Mouse (Mus musculus) heart, postnatal 25 days (tissue): Measurements from ENCODE around the gene Hoxd8. TPM values are rescaled to one million over a fixed set of nuclear protein-coding genes. Genes with fewer than 3 reads are reported as not detected.

Experiments
- microRNA-seq: library from miRNA; unstranded; fragments of <30 nt; microRNA quantifications from one replicate; pipeline ENCODE4 v1.2.0, GENCODE M21; 2022
- total RNA-seq, 2 experiments: library from RNA; stranded (reverse); gene quantifications; 2 replicates each; pipeline ENCODE4 v1.2.3; 2021

Gene Hoxd8
- total RNA-seq, 2 experiments from 2014 or later = 1.0 to 1.2 TPM

Small RNA genes within 50 kb of the gene (microRNA-seq; reads per million reads assigned to microRNA genes)
- not detected for gene Gm44463
- gene Mir10b = 808 reads per million, percentile 77 among the genes with 10 or more reads in this experiment

Other genes starting within 250 kb of the Hoxd8 start
- 10 to 100 TPM; 17.9 to 20.9 TPM for gene Lnpk, start 125.2 kb upstream of the Hoxd8 start, total RNA-seq
- not detected for gene Evx2, start 45.1 kb upstream of the Hoxd8 start, total RNA-seq
- not detected for gene Hoxd13, start 36.3 kb upstream of the Hoxd8 start, total RNA-seq
- not detected for gene Hoxd12, start 29.6 kb upstream of the Hoxd8 start, total RNA-seq
- gene Hoxd11, start 25.1 kb upstream of the Hoxd8 start, total RNA-seq = not detected
- gene Hoxd10, start 12.7 kb upstream of the Hoxd8 start, total RNA-seq = not detected
- gene Hoxd9, start 6.9 kb upstream of the Hoxd8 start, total RNA-seq = under 1 TPM; 0.39 to 0.52 TPM
- not detected for gene Hoxd3, start 7.3 kb downstream of the Hoxd8 start, total RNA-seq
- under 1 TPM; 0.42 to 0.56 TPM for gene Hoxd4, start 7.3 kb downstream of the Hoxd8 start, total RNA-seq
- not detected for gene Gm28230, start 22.1 kb downstream of the Hoxd8 start, total RNA-seq
- gene Hoxd1, start 58.4 kb downstream of the Hoxd8 start, total RNA-seq = not detected
- 100 to 1,000 TPM; 120 to 122 TPM for gene Mtx2, start 121.2 kb downstream of the Hoxd8 start, total RNA-seq